Mouse (Mus musculus) limb, embryonic 10.5 days (tissue): ENCODE results near the gene Mark2. TPM values are rescaled to one million over a fixed set of nuclear protein-coding genes. Genes with fewer than 3 reads are reported as not detected.

Source experiments
- DNase-seq: peaks from one replicate; pipeline ENCODE4 v3.0.0-alpha.2; 2017; ENCODE audit warnings: low spot score
- H3K27ac ChIP-seq: fragments of 300-500 bp; sonication (generic); 2 replicates; pipeline ENCODE4 v1.5.1; 2016; ENCODE audit warnings: mild to moderate bottlenecking
- H3K27me3 ChIP-seq: fragments of 300-500 bp; sonication (generic); 2 replicates; pipeline ENCODE4 v1.6.1; 2016; ENCODE audit warnings: low read depth, mild to moderate bottlenecking; ENCODE audit not compliant: poor library complexity, severe bottlenecking
- H3K36me3 ChIP-seq: fragments of 300-500 bp; sonication (generic); 2 replicates; pipeline ENCODE4 v1.6.1; 2016; ENCODE audit warnings: mild to moderate bottlenecking, moderate library complexity
- H3K4me1 ChIP-seq: fragments of 300-500 bp; sonication (generic); 2 replicates; pipeline ENCODE4 v1.6.1; 2016
- H3K4me3 ChIP-seq: fragments of 300-500 bp; sonication (generic); 2 replicates; pipeline ENCODE4 v1.5.1; 2016; ENCODE audit warnings: mild to moderate bottlenecking, moderate library complexity
- H3K9me3 ChIP-seq: fragments of 300-500 bp; sonication (generic); replicated peaks from 2 replicates; pipeline ENCODE4 v1.6.1; 2016; ENCODE audit warnings: mild to moderate bottlenecking
- WGBS: fragments of 180-500 bp; shearing (Covaris S2); methylation state at CpG from one replicate; pipeline ENCODE4 v1.1.7; 2016; 5-methylcytosine and 5-hydroxymethylcytosine counted together
- polyA plus RNA-seq: library from polyadenylated mRNA; unstranded; fragments of >200 nt; fragmentation: Nextera tagmentation; extraction: Ambion mirVana; gene quantifications from 2 replicates; pipeline ENCODE4 v1.2.1, GENCODE M21; 2016

Mark2 gene
- polyA plus RNA-seq, 1 experiment from 2014 or later, result 50.1 TPM

- H3K27me3 ChIP-seq, result no peaks in the 10 kb centered on the region
- whole genome bisulfite sequencing, result 93% methylated on average over 4 of the region's 4 CpGs
- H3K4me3 ChIP-seq, result no peak overlapping the region
- no peaks in the 10 kb centered on the region for H3K9me3 ChIP-seq
- H3K36me3 ChIP-seq, result peaks cover 71% of the 10 kb centered on the region
- no peak overlapping the region for H3K27ac ChIP-seq
- peaks cover 38% of the 10 kb centered on the region for H3K4me1 ChIP-seq
- no peak for DNase-seq
Measured at GRCm38 (mm10) chr19:7236742-7237141, 104.9 kb downstream of the Mark2 start.

DNA sequence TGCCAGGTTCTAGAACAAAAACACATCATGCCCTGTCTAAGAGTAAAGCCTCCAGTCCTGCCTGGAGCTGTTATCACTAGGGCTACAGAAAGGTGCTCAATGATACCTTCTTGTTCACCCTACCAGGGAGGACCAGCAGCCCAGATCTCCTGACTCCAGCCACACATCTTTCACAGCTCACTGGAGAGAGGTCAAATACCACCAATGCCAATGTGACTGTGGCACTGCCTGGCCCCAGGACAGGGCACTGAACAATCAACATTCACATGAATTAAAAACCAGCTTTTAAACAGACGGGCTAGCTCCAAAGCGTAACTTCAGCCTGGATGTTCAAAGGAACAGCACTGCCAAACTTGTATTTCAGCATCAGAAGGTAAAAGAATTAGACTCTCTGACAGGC is 105.6 kb downstream of the Mark2 start:
- Histone ChIP-seq H3K27ac (no peak overlapping the region), H3K27me3 (no peaks in the 10 kb centered on the region), H3K9me3 (no peaks in the 10 kb centered on the region), H3K4me3 (no peak overlapping the region), H3K4me1 (peaks cover 32% of the 10 kb centered on the region), H3K36me3 (peaks cover 78% of the 10 kb centered on the region)
- no peak for DNase-seq
- WGBS, result 97% methylated on average over 2 of the region's 2 CpGs

- 92% methylated on average over 9 of the region's 9 CpGs for WGBS
- H3K27me3 ChIP-seq, result no peaks in the 10 kb centered on the region
- H3K4me1 ChIP-seq, result peaks cover 32% of the 10 kb centered on the region
- H3K4me3 ChIP-seq, result no peak overlapping the region
- peaks cover 83% of the 10 kb centered on the region for H3K36me3 ChIP-seq
- H3K27ac ChIP-seq, result no peak overlapping the region
- no peak for DNase-seq
- no peaks in the 10 kb centered on the region for H3K9me3 ChIP-seq
Measured at GRCm38 (mm10) chr19:7235461-7235860, 106.2 kb downstream of the Mark2 start.

- H3K27me3 ChIP-seq, result no peaks in the 10 kb centered on the region
- H3K27ac ChIP-seq, result no peak overlapping the region
- peaks cover 91% of the 10 kb centered on the region for H3K36me3 ChIP-seq
- no peaks in the 10 kb centered on the region for H3K9me3 ChIP-seq
- 68% methylated on average over 8 of the region's 8 CpGs for WGBS
- peak; percentile 70 for DNase-seq
- no peak overlapping the region for H3K4me3 ChIP-seq
- H3K4me1 ChIP-seq, result peaks cover 24% of the 10 kb centered on the region
Measured at GRCm38 (mm10) chr19:7234537-7235221, 107.0 kb downstream of the Mark2 start.

DNA sequence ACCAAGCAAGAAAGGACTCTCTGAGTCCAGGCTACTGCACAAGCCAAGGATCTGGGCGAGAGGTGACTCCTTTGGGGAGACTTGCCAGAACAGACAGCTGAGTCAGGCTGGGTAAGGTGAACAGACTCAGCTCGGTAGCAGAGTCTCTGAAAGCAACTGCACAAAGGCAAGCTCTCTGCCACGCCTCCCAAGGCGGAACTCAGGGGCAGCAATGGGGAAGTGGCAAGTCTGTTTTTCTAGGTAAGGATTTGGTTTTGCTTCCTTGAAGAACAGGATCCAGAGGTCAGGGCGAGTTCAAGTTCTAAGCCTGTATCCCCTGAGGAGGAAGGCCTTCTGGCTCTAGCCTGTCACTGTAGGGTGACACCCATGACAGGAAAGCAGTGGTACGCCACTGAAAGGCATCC is 115.1 kb downstream of the Mark2 start:
- Histone ChIP-seq H3K27ac (no peak overlapping the region), H3K4me1 (no peaks in the 10 kb centered on the region), H3K4me3 (no peak overlapping the region), H3K9me3 (no peaks in the 10 kb centered on the region), H3K27me3 (no peaks in the 10 kb centered on the region), H3K36me3 (peaks cover 73% of the 10 kb centered on the region)
- DNase-seq, result no peak
- WGBS, result 84% methylated on average over 6 of the region's 6 CpGs

Other genes with a start within 250 kb of the Mark2 start
- 0.54 and 1.6 TPM in 2 replicates for gene Flrt1, start 236.1 kb downstream of the Mark2 start, polyA plus RNA-seq
- 252 and 263 TPM in 2 replicates for gene Otub1, start 135.5 kb downstream of the Mark2 start, polyA plus RNA-seq
- gene Cox8a, start 124.2 kb downstream of the Mark2 start, polyA plus RNA-seq, result 862 and 928 TPM in 2 replicates
- gene Naa40, start 100.7 kb downstream of the Mark2 start, polyA plus RNA-seq, result 92.0 and 92.4 TPM in 2 replicates
- gene Rcor2, start 74.5 kb downstream of the Mark2 start, polyA plus RNA-seq, result 54.9 and 63.1 TPM in 2 replicates
- 47.0 and 48.5 TPM in 2 replicates for gene Spindoc, start 41.1 kb upstream of the Mark2 start, polyA plus RNA-seq
- gene 2700081O15Rik, start 75.8 kb upstream of the Mark2 start, polyA plus RNA-seq, result 5.0 and 6.8 TPM in 2 replicates
- gene Rtn3, start 141.4 kb upstream of the Mark2 start, polyA plus RNA-seq, result 95.7 and 103 TPM in 2 replicates
- 7.6 and 7.7 TPM in 2 replicates for gene Atl3, start 152.2 kb upstream of the Mark2 start, polyA plus RNA-seq
- 3.2 and 3.6 TPM in 2 replicates for gene Pla2g16, start 215.6 kb upstream of the Mark2 start, polyA plus RNA-seq